Comparison of ENCODE assay signal across 8 mouse cellular contexts in genomic region chr11:62602619-62603311, GRCm38 (mm10). TPM values are rescaled to one million over a fixed set of nuclear protein-coding genes. Genes with fewer than 3 reads are reported as not detected.
A peak's percentile ranks its signal among the peaks of the same experiment; 100 is the strongest.
DNase-seq lines count a peak whose midpoint lies in the region; ATAC-seq and TF ChIP-seq lines count a peak whose summit lies in the region.

No protein-coding gene starts in this region.

- H3K27ac ChIP-seq in cortical plate, adult 2 months (ENCODE audit: insufficient read depth, low read length) = peak overlapping the region; percentile 96

- DNase-seq in gastrocnemius, adult 8-10 months (ENCODE audit: low spot score in 2 of 2) = peak; percentile 92 to 95
- peak; percentile 98 for DNase-seq in induced T-regulatory cell, adult 2 months (ENCODE audit: low read depth)
- peak; percentile 93 to 98 for DNase-seq in left cerebral cortex, adult 9 months (ENCODE audit: low spot score in 2 of 2)
- DNase-seq in right cerebral cortex, postnatal 14 days = peak; percentile 97
- peak; percentile 95 to 97 for DNase-seq in urinary bladder, postnatal 36 days (ENCODE audit: low spot score in 2 of 2)

- no peaks in the 10 kb centered on the region; the same call in none of the 2 replicates for H3K4me1 ChIP-seq in cortical plate, adult 2 months (ENCODE audit: control insufficient read depth, insufficient read depth, low read length)

- peak; percentile 91 for ATAC-seq in activated CD4-positive, CD25-positive, alpha-beta regulatory T cell, adult 4 months
- ATAC-seq in megakaryocyte progenitor cell, adult 5-6 weeks (replicated peaks; ENCODE audit: poor library complexity) = peak; percentile 70

- TF ChIP-seq POLR2A in cortical plate, adult 2 months (IDR thresholded peaks at IDR 0.05; ENCODE audit: extremely low read depth, insufficient read depth, low read length) = peak; percentile 100

- no peak for TF ChIP-seq CTCF in cortical plate, adult 2 months (IDR thresholded peaks at IDR 0.05; ENCODE audit: extremely low read depth, insufficient read depth, low read length)

- peak overlapping the region; percentile 90 for H3K4me3 ChIP-seq in cortical plate, adult 2 months (ENCODE audit: insufficient read depth, low read length)

RNA-seq across cellular contexts. Expression of gene Trpv2, which starts 28.5 kb away (rescaled TPM):
- 10 to 100 TPM; 76.8 to 79.0 TPM for polyA plus RNA-seq in activated CD4-positive, CD25-positive, alpha-beta regulatory T cell, adult 4 months (2017; shearing (Covaris generic))
- polyA plus RNA-seq in cortical plate, adult 2 months (2012; rRNA removed) = 23.4 and 23.5 TPM in 2 replicates
- total RNA-seq in gastrocnemius, adult 8-10 months (2022) = 1 to 10 TPM in 2 of 4 experiments, under 1 TPM in 2; 0.46 to 1.3 (median 0.95) TPM
- total RNA-seq in megakaryocyte progenitor cell, adult 5-6 weeks (2015) = 9.0 and 13.9 TPM in 2 replicates
- 10.5 and 12.9 TPM in 2 replicates for total RNA-seq in megakaryocyte progenitor cell, adult 5-6 weeks (2017)

RNA-seq across cellular contexts. Expression of gene Lrrc75a, which starts 45.6 kb away (rescaled TPM):
- polyA plus RNA-seq in activated CD4-positive, CD25-positive, alpha-beta regulatory T cell, adult 4 months (2017; shearing (Covaris generic)) = 1 to 10 TPM; 1.0 to 1.7 TPM
- 19.7 and 22.1 TPM in 2 replicates for polyA plus RNA-seq in cortical plate, adult 2 months (2012; rRNA removed)
- total RNA-seq in gastrocnemius, adult 8-10 months (2022) = 1 to 10 TPM; 2.7 to 4.6 (median 3.0) TPM
- 3.6 and 4.9 TPM in 2 replicates for total RNA-seq in megakaryocyte progenitor cell, adult 5-6 weeks (2015)
- total RNA-seq in megakaryocyte progenitor cell, adult 5-6 weeks (2017) = 2.2 and 4.5 TPM in 2 replicates

RNA-seq across cellular contexts. Expression of gene Mmgt2, which starts 45.7 kb away (rescaled TPM):
- 10 to 100 TPM; 32.9 to 42.3 TPM for polyA plus RNA-seq in activated CD4-positive, CD25-positive, alpha-beta regulatory T cell, adult 4 months (2017; shearing (Covaris generic))
- 36.2 and 39.3 TPM in 2 replicates for polyA plus RNA-seq in cortical plate, adult 2 months (2012; rRNA removed)
- total RNA-seq in gastrocnemius, adult 8-10 months (2022) = 1 to 10 TPM; 5.3 to 7.2 (median 6.5) TPM
- total RNA-seq in megakaryocyte progenitor cell, adult 5-6 weeks (2015) = 16.7 and 22.6 TPM in 2 replicates
- 13.0 and 18.5 TPM in 2 replicates for total RNA-seq in megakaryocyte progenitor cell, adult 5-6 weeks (2017)

RNA-seq across cellular contexts. Expression of gene Ubb, which starts 51.8 kb away (rescaled TPM):
- 1,000 to 10,000 TPM; 5,033 to 6,460 TPM for polyA plus RNA-seq in activated CD4-positive, CD25-positive, alpha-beta regulatory T cell, adult 4 months (2017; shearing (Covaris generic))
- polyA plus RNA-seq in cortical plate, adult 2 months (2012; rRNA removed) = 3,210 and 3,262 TPM in 2 replicates
- total RNA-seq in gastrocnemius, adult 8-10 months (2022) = 100 to 1,000 TPM; 864 to 966 (median 933) TPM
- total RNA-seq in megakaryocyte progenitor cell, adult 5-6 weeks (2015) = 1,569 and 1,579 TPM in 2 replicates
- 1,004 and 1,153 TPM in 2 replicates for total RNA-seq in megakaryocyte progenitor cell, adult 5-6 weeks (2017)

Comparison
In these comparisons a context has a peak if more than half of its experiments do, and no peak if none do; other contexts are left out.
1. Peak in every context shown above with its lines: DNase-seq, ATAC-seq, H3K4me3 ChIP-seq and H3K27ac ChIP-seq.
2. RNA of gene Trpv2, which starts 28.5 kb away (total RNA-seq): 9.0 to 13.9 TPM in megakaryocyte progenitor cell, adult 5-6 weeks; 0.46 to 1.3 TPM in gastrocnemius, adult 8-10 months; every median in the first group is over 4 times any median in the second.